Mouse (Mus musculus): ENCODE data around the gene Dnah2.
"Not testable (repeated sequence)": the region's sequence is repeated elsewhere in the genome, so short reads cannot be mapped to it uniquely, and the experiment has no call there.

Dnah2 gene

DNA sequence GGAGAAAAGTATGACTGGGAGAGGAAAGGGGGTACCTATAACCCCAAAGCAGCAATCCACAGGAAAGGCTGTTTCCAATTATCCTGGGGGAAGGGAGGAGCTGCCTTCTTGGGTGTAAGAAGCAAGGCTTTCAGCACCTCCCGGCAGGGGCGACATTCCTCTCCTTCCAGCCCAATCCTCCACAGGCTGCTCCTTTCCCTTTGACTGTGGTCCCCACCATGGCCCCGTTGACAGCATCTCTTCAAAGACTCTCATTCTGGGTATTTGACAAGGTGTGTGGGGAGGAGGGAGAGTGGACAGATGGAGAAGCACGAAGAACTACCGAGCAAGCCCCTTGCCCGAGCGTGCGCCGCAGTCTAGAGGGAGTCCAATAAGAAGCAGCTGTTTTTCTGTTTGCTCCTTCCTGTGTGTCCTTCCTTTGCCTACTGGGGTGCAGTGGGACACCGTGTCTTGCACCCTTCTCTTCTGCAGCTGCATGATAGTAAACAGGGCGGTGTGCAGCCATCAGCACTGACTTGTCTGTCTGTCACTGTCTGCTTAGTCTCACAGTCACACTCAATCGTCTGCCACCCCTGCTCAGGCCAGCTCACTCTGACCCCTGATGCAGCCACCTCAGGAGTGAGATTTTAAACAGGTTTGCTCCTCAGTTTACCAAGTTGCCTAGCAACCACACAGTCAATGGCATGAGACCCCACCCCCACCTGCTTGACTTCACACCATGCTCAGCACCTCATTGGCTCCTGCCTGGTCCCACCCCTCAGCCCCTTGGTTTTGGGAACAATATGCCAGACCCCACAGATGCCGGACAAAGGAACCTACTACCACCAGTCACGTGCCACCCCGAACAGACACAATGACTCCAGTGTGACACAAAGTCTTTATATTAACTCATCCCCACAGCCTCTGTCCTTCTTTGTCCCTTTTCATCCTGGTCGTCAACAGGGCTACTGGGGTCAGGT lies 12.3 kb upstream of the Dnah2 start:
- no peak for DNase-seq

DNA sequence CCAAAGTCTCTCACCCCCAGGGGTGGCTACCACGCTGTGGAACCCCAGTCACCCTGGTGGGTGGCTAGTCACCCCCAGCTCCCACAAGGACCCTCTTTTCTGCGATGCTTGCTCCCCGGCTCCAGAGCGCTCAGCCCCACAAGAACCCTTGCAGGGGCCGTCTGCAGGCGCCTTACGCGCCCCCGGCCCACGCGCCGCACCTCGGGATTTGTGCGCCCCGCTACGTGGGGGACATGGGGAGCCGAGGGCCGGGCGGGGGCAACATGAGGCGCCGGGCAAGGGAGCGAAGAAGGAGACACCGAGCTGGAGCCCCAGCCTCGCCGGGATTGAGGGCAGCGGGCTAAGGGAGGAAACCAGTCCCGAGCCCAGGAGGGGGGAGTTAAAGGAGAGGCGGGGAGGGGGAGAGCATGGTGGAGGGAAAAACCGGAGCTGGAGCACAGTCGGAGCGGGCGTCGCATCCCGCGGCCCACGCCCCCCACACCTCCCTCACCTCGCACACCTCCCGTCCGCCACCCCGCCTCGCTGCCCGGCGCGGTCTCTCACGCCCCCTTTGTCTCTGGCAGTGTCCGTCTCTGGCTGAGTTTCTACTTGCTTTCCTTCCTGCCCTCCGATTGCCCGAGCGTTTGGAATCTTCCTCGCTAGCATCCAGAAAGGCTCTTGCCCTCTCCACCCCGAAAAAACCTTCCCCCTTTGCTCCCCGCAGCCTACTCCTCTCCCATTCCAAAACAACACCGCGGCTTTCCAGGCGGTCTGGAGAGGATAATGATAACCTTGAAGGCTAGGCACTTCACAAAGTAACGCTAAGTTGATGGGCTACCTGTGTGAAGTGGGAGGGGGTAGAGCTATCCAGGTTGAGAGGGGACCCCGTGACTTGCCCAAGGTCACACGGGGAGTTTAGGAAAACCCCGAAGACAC lies 11.2 kb upstream of the Dnah2 start, which contains the start of gene Efnb3:
Gene Efnb3 (minus strand): TSS at position 355 of the 915 bp plus-strand sequence.
- no peak for DNase-seq

DNA sequence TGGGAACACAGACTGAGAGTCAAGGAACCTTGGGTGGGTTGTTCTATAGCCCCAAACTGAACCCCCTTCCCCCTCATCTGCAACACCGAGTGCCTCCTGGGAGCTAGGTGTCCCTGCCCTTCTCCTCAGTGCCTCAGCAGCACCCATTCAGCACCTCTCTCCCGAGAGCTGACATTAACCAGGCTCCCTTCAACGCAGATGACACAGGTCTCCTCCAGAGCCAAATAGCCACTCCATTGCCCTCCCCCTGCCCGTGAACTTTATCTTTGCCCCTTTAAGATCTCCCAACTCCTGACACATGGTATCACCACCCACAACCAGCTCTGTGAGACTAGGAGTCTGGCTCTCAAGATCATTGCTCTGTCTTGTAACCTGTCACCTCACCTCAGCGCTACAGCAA lies 10.3 kb upstream of the Dnah2 start:
- DNase-seq, result no peak

DNA sequence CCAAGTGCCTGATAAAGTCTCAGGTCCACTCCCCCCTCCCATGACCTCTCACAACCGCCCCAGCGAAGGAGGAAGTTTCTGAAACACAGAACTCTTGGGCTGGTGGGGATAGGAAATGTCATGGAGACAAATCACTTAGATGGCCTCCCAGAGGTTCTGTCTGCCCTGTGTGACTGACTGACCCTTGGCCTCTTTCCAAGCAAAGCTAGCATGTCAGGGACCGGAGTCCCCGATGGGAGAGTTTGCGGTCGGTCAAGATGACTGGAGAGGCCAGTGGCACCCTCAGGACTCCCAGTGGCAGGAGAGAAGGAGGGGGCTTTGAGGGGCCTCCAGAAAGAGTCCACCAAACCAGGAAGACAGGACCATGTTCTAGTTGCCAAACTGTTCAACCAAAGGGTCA lies 9.8 kb upstream of the Dnah2 start:
- peak; percentile 37 for DNase-seq

DNA sequence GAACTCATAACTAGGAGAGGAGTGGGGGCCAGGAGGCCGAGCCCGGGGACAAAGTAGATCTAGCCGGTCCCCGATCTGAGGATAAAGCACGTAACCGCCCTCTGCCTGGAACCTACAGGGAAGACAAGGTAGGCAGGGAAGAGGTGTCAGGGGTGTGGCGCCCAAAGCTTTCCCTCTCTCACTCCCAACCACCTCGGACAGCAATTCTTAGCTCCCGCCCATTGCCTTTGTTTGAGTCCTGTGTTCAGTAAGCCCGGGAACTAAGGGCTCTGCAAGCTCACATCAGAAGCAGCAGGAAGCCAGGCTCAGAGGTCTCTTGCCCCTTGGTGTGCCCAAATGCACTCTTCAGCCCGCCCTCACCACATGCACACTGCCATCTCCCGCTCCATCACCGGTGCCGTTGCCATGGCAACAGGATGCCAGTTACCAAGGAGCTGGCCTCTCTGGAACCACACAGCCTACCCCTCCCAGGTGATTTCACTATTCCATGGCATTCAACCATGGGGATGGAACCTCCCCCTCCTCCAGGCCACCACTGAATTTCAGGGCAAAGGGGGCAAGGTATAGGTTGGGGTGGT lies 8.6 kb upstream of the Dnah2 start:
- DNase-seq, result no peak

DNA sequence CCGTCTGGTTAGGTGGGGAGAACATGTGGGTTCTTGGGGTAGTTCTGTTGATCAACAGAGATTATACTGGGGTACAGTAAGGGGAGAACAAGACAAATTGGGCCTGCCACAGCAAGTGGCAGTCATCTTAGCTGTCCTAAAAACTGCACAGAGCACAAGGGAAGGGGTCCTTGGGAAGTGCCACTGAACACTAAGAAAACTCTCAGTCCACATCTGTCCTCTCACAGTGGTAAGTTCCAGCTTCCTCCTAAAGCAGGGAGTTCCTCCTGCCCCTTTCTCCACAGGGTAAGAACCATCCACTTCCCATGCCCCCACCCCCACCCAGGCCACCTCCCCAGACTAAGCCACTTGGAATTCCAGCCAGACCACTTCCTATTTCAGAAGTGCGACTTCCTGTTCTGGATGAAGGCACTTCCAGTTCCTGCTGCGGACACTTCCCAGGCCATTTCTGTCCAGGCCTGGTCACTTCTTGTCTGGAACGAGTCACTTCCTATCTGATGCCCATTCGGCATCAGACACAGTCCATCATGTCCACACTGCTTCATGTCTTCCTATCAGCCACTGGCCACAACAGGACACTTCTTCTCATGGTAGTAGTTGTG lies 5.7 kb upstream of the Dnah2 start:
- DNase-seq, result no peak

DNA sequence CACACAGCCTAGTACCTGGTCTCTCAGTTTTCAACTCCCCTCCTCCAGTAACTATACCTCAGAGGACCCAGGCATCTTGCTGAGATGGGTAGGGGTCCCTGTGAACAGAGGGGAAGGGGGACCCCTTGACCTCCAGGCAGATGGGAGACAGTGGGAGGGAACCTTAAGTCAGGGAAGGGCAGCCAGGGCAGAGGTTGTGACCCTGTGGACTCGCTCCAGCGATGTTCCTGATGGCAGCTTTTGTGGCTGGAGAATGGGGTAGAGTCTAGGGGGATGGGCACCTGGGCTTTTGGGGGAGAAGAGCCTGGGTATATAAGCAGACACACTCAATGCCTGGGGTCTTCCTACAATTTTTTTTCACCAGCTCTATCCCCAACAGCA lies 4.4 kb upstream of the Dnah2 start:
- no peak for DNase-seq

DNA sequence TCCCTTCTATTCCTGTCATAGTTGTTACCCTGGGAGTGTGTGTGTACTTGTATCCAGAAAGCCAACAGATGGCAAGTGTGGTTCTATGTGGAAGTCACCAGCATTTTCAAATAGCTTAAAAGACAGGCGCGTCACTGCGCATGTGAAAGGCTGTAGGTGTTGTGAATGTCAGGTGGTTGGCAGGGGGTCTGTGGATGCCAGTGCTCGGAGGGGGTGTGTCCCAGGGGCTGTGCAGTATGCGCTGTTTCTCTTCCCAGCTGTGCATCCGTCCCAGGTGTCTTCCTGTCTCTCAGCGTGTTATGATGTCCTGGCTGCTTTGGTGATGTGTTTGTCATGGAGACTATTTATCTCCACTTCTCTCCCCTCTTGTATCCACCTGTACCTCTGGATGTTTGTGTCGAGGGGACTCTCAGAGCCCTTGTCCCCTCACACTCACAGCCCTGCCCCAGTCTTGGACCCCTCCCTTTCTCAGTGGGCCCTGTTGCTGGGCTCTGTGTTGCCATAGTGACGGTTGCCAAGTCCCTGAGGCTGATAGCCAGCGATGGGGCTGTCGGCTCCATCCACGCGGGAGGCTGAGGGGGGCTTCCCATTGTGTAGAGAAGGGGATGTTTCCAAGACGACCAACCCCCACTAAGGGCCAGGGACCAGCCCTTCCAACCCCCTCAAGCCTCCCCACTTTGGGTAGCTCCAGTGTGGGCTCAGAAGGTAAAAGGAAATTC lies 3.9 kb upstream of the Dnah2 start:
- DNase-seq, result no peak

DNA sequence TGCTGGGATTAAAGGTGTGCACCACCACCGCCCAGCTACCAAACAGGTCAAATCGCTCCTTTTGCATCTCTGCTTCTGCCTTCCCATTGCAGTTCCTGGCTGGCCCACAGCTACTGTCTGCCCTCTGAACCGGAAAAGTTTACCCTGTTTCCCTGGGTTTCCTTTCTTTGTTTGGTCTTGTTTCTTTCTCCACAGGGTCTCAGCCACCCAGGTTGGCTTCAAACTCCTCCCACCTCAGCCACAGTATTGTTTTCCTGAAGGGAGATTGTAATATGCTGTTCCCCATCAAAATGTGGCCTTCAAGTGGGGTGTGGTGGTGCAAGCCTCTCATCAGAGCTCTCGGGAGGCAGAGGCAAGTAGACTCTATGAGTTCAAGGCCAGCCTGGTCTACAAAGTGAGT lies 2.4 kb upstream of the Dnah2 start:
- no peak for DNase-seq

DNA sequence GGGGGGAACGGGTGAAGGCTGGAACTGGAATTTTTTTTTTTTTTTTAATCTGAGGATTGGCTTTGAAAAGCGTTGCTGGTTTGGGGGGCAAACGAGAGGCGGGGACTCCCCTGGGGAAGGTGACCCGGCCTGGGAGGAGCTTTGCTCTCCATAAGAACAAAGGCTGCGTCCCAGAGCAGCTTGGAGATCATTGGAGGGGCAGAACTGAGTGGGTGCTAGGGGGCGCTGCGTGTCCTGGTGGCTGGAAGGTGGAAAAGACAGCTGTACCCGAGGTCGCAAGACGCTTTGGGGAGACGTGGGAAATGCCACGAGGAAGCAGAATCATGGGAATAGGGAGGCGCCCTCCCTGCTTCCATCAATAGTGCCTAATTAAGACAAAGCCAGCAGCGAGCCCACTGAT lies 1.8 kb downstream of the Dnah2 start:
- peak; percentile 57 for DNase-seq

DNA sequence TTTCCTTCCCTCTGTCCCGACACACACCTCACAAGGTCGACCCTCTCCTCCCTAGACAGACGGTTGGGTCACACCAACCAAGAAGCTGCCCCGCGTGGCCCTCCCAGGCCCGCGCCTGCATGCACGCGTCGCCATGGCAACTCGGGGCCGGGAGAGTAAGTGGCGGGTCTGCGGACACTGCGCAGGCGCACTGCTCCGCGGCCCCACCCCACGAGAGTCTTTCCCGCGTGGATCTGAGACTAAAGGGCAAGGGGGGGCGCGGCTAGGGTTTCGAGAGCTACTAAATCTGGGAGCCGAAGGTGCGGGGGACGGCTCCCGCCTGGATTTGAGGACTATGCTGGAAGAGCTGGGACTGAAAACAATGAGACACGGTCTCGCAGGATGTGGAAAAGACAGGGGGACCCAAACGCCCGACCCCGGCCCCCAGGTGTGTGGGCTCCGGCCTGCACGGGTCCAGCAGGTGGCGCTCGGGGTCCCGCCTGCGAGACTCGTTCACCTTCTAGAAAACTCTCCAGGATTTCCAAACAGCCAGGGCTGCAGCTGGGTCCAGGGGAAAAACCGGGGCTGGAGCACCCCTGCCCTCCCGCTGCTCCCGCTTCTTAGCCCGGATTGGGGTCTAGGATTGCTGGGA lies 2.4 kb downstream of the Dnah2 start:
- peak; percentile 77 for DNase-seq

DNA sequence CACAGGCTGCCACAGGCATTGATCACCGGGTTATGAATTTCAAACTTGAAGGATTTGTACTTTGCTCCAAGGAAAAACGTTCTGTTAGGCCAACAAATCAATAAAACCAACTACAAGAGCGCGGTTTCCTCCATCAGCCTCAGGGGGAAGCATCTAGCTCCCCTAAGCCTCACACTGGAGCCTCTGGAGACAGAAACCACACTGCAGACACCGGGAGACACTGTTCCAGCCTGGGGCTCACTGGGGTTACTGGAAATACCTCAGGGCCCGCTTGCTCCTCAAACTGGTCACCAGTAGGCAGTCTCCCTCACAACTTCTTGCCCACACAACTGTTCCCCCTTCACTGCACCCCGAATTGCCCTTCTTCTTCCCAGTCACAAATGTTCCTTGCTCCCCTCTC lies 3.0 kb downstream of the Dnah2 start:
- no peak for DNase-seq

DNA sequence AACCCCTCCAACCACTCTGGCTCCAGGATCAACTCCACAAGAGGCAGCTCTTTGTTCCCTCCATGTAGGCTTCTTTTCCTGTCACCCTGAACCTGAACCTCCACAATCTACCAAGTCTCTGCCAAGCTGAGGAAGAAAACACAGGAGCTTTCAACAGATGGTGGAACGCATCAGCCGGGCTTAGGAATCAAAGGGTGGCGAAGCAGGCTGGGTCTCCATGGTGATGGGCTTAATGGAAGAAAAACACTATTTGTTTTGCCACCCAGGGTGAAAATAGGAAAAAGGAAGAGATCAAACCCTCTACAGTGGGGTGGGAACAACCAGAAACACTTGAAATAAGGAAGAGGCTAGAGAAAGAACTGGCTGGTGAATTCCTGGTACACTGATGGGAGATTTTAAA lies 5.3 kb downstream of the Dnah2 start:
- no peak for DNase-seq

DNA sequence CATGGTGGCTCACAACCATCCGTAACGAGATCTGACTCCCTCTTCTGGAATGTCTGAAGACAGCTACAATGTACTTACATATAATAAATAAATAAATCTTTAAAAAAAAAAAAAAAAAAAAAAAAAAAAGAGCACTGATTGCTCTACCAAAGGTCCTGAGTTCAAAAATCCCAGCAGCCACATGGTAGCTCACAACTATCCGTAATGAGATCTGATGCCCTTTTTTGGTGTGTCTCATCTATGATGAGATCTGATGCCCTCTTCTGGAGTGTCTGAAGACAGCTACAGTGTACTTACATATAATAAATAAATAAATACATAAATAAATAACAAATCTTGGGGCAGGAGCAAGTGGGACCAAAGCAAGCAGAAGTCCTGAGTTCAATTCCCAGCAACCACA lies 7.2 kb downstream of the Dnah2 start:
- DNase-seq, result not testable (repeated sequence)

DNA sequence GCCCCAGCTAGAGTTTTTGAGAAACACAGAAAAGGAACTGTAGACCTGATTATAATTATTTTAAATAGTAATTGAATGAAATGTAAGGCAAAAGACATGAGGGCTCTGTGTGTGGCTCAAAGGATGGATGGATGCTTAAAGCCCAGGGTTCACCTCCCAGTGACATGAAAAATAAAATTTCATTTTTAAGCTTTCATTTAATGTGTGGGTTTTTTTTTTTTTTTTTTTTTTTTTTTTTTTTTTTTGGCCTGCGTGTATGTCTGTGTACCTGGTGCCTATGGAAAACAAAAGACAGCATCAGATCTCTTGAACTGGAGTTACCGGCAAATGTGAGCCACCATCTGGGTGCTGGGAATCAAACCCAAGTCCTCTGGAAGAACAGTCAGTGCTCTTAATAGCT lies 8.2 kb downstream of the Dnah2 start:
- DNase-seq, result no peak

DNA sequence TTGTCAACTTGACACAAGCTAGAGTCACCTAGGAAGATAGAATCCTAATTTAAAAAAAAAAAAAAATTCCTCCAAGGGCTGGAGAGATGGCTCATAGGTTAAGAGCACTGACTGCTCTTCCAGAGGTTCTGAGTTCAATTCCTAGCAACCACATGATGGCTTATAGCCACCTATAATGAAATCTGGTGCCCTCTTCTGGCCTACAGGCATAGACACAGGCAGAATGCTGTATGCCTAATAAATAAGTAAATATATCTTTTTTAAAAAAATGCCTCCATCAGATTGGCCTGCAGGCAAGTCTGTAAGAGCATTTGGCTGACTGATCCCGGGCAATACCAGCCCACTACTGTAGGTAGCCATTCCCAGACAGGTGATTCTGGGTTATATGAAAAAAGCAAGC lies 13.9 kb downstream of the Dnah2 start:
- no peak for DNase-seq

DNA sequence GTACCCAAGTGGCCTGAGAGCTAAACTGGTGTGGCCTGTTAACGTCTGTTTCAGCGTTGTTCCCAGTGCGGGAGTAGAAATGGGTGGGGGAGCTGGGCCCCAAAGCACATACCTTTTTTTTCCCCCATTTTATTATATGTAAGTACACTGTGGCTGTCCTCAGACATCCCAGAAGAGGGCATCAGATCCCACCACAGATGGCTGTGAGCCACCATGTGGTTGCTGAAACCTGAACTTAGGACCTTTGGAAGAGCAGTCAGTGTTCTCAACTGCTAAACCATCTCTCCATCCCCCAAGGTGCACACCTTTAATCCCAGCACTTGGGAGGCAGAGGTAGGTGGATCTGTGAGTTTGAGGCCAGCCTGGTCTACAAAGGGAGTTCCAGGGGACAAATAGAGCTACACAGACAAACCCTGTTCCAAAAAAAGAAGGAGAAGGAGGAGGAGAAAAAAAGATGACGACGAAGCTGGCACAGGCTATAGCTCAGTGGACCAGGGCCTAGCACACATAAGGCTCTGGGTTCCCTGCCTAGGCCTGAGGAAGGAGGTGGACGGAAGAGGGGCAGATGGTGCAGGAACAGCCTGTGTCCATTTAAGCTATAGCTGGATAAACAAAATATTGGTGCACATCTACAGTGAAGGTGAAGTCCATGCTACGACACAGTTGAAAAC lies 16.3 kb downstream of the Dnah2 start:
- DNase-seq, result peak; percentile 15

DNA sequence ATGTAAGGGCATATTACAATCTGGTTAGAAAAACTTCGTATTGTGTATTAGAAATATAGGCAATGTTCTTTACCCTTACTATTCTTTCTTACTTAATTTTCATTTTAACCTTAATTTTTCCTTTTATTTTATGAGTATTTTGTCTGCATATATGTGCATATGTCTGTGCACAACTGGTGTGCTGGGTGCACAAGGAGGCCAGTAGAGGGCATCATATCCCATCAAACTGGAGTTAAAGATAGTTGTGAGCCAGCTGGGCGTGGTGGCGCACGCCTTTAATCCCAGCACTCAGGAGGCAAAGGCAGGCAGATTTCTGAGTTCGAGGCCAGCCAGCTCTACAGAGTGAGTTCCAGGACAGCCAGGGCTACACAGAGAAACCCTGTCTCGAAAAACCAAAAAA lies 18.2 kb downstream of the Dnah2 start:
- not testable (repeated sequence) for DNase-seq

DNA sequence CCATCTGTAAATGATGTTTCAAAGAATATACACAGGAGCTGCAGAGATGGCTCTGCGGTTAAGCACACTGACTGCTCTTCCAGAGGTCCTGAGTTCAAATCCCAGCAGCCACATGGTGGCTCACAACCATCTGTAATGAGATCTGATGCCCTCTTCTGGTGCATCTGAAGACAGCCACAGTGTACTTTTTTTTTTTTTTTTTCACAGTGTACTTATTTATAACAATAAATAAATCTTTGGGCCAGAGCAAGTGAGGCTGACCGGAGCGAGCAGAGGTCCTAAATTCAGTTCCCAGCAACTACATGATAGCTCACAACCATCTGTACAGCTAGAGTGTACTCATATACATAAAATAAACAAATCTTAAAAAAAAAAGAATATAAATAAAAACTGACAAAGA lies 18.6 kb downstream of the Dnah2 start:
- not testable (repeated sequence) for DNase-seq

DNA sequence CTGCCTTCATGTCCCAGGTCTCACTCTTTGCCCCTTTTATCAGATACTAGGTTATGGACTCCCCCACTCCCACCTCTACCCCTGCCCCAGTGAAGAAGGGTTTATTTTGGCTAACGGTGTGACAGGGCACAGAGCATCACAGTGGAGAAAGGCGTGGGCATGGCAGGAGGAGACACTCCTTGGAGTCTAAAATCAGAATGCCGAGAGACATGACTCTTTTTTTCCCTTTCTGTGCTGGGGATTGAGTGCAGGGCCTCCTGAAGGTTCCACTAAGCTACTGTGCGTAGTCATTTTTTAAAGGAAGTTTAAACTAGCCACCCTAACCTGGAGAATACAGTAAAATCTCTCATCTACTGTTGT lies 20.9 kb downstream of the Dnah2 start:
- DNase-seq, result no peak

Data from kidney, adult 9 months (tissue).